Mouse (Mus musculus) intestine, embryonic 16.5 days (tissue): ENCODE results near the gene Ttc17. TPM values are rescaled to one million over a fixed set of nuclear protein-coding genes. Genes with fewer than 3 reads are reported as not detected.

Source experiments
- ATAC-seq: fragments of 200-750 bp; cut with Nextera tagmentation; 2 replicates; pipeline ENCODE4 v1.8.0; 2017; ENCODE audit warnings: moderate TSS enrichment, moderate library complexity
- H3K27ac ChIP-seq: fragments of 300-500 bp; sonication (generic); 2 replicates; pipeline ENCODE4 v1.5.1; 2014; ENCODE audit warnings: mild to moderate bottlenecking, low read length
- H3K27me3 ChIP-seq: fragments of 300-500 bp; sonication (generic); replicated peaks from 2 replicates; pipeline ENCODE4 v1.6.1; 2014; ENCODE audit warnings: low read length, control low read depth, mixed read lengths; ENCODE audit not compliant: control insufficient read depth, insufficient read depth
- H3K36me3 ChIP-seq: fragments of 300-500 bp; sonication (generic); 2 replicates; pipeline ENCODE4 v1.6.1; 2014; ENCODE audit warnings: low read length, control low read depth; ENCODE audit not compliant: control insufficient read depth, insufficient read depth
- H3K4me1 ChIP-seq: fragments of 300-500 bp; sonication (generic); 2 replicates; pipeline ENCODE4 v1.6.1; 2014; ENCODE audit warnings: low read length, control low read depth, mixed read lengths; ENCODE audit not compliant: control insufficient read depth, insufficient read depth
- H3K4me2 ChIP-seq: fragments of 300-500 bp; sonication (generic); 2 replicates; pipeline ENCODE4 v1.6.1; 2014; ENCODE audit warnings: low read depth, low read length, control low read depth
- H3K4me3 ChIP-seq: fragments of 300-500 bp; sonication (generic); 2 replicates; pipeline ENCODE4 v1.5.1; 2014; ENCODE audit warnings: mild to moderate bottlenecking, low read length
- H3K9ac ChIP-seq: fragments of 300-500 bp; sonication (generic); 2 replicates; pipeline ENCODE4 v1.6.1; 2014; ENCODE audit warnings: low read depth, low read length
- H3K9me3 ChIP-seq: fragments of 300-500 bp; sonication (generic); 2 replicates; pipeline ENCODE4 v1.6.1; 2016; ENCODE audit warnings: low read length, control low read depth; ENCODE audit not compliant: control insufficient read depth
- WGBS: fragments of 180-500 bp; shearing (Covaris S2); extraction: QIAGEN DNeasy Blood & Tissue Kit; methylation state at CpG from one replicate; pipeline ENCODE4 v1.1.7; 2014; 5-methylcytosine and 5-hydroxymethylcytosine counted together
- polyA plus RNA-seq: library from polyadenylated mRNA; unstranded; fragments of >200 nt; fragmentation: Nextera tagmentation; extraction: Ambion mirVana; gene quantifications from 2 replicates; pipeline ENCODE4 v1.2.1, GENCODE M21; 2015

Gene Ttc17
- polyA plus RNA-seq, 1 experiment from 2014 or later = 14.5 TPM

- H3K4me1 ChIP-seq = no peaks in the 10 kb centered on the region
- ATAC-seq = no peak
- 88% methylated on average over 13 of the region's 13 CpGs for WGBS
- H3K9me3 ChIP-seq = no peaks in the 10 kb centered on the region
- peaks cover 9% of the 10 kb centered on the region; the same call in 1 of the 2 replicates for H3K36me3 ChIP-seq
- H3K4me3 ChIP-seq = no peak overlapping the region
- no peak overlapping the region for H3K27ac ChIP-seq
- no peaks in the 10 kb centered on the region for H3K27me3 ChIP-seq
- no peak overlapping the region for H3K9ac ChIP-seq
- H3K4me2 ChIP-seq = no peak overlapping the region
Measured at GRCm38 (mm10) chr2:94329336-94329735, 77.2 kb downstream of the Ttc17 start.

GRCm38 (mm10) chr2:94327836-94328235 is 78.7 kb downstream of the Ttc17 start:
- Histone ChIP-seq H3K9me3 (no peaks in the 10 kb centered on the region), H3K27ac (no peak overlapping the region), H3K27me3 (no peaks in the 10 kb centered on the region), H3K36me3 (peaks cover 11% of the 10 kb centered on the region; the same call in 1 of the 2 replicates), H3K4me2 (no peak overlapping the region), H3K4me1 (no peaks in the 10 kb centered on the region), H3K4me3 (no peak overlapping the region), H3K9ac (no peak overlapping the region)
- no peak for ATAC-seq
- WGBS = 94% methylated on average over 3 of the region's 3 CpGs

GRCm38 (mm10) chr2:94319780-94320179 is 86.7 kb downstream of the Ttc17 start:
- Histone ChIP-seq H3K4me1 (no peaks in the 10 kb centered on the region), H3K27ac (no peak overlapping the region), H3K9ac (no peak overlapping the region), H3K9me3 (no peaks in the 10 kb centered on the region), H3K27me3 (no peaks in the 10 kb centered on the region), H3K4me3 (no peak overlapping the region), H3K4me2 (no peak overlapping the region), H3K36me3 (peaks cover 6% of the 10 kb centered on the region; the same call in 1 of the 2 replicates)
- 74% methylated on average over 2 of the region's 2 CpGs for WGBS
- ATAC-seq = no peak

GRCm38 (mm10) chr2:94316526-94316925 is 90.0 kb downstream of the Ttc17 start:
- 71% methylated on average over 5 of the region's 5 CpGs for WGBS
- H3K36me3 ChIP-seq = no peaks in the 10 kb centered on the region
- H3K9me3 ChIP-seq = no peaks in the 10 kb centered on the region
- no peak overlapping the region for H3K27ac ChIP-seq
- no peak for ATAC-seq
- no peaks in the 10 kb centered on the region for H3K27me3 ChIP-seq
- H3K9ac ChIP-seq = no peak overlapping the region
- no peak overlapping the region for H3K4me3 ChIP-seq
- no peaks in the 10 kb centered on the region for H3K4me1 ChIP-seq
- no peak overlapping the region for H3K4me2 ChIP-seq

GRCm38 (mm10) chr2:94303984-94304383 is 102.5 kb downstream of the Ttc17 start:
- Histone ChIP-seq H3K27me3 (no peaks in the 10 kb centered on the region), H3K4me3 (no peak overlapping the region), H3K9me3 (no peaks in the 10 kb centered on the region), H3K4me1 (no peaks in the 10 kb centered on the region), H3K36me3 (peaks cover 8% of the 10 kb centered on the region), H3K4me2 (no peak overlapping the region), H3K9ac (no peak overlapping the region), H3K27ac (no peak overlapping the region)
- WGBS = 94% methylated on average over 10 of the region's 10 CpGs
- ATAC-seq = no peak

- WGBS = 65% methylated on average over 5 of the region's 5 CpGs
- peaks cover 8% of the 10 kb centered on the region for H3K36me3 ChIP-seq
- no peaks in the 10 kb centered on the region for H3K27me3 ChIP-seq
Measured at GRCm38 (mm10) chr2:94302393-94302792, 104.1 kb downstream of the Ttc17 start.

GRCm38 (mm10) chr2:94301749-94302148 is 104.7 kb downstream of the Ttc17 start:
- H3K9me3 ChIP-seq = no peaks in the 10 kb centered on the region
- 89% methylated on average over 8 of the region's 8 CpGs for WGBS
- H3K27ac ChIP-seq = no peak overlapping the region
- no peak overlapping the region for H3K9ac ChIP-seq
- no peaks in the 10 kb centered on the region for H3K27me3 ChIP-seq
- no peak overlapping the region for H3K4me2 ChIP-seq
- ATAC-seq = no peak
- H3K4me3 ChIP-seq = no peak overlapping the region
- peaks cover 8% of the 10 kb centered on the region for H3K36me3 ChIP-seq
- H3K4me1 ChIP-seq = no peaks in the 10 kb centered on the region

More at GRCm38 (mm10) chr2:94302393-94302792, 104.1 kb downstream of the Ttc17 start:
- no peak for ATAC-seq
- no peak overlapping the region for H3K27ac ChIP-seq
- no peak overlapping the region for H3K4me3 ChIP-seq
- no peaks in the 10 kb centered on the region for H3K4me1 ChIP-seq
- H3K4me2 ChIP-seq = no peak overlapping the region
- H3K9me3 ChIP-seq = no peaks in the 10 kb centered on the region
- no peak overlapping the region for H3K9ac ChIP-seq

- no peaks in the 10 kb centered on the region for H3K9me3 ChIP-seq
- H3K4me1 ChIP-seq = no peaks in the 10 kb centered on the region
- no peak overlapping the region for H3K9ac ChIP-seq
- H3K27ac ChIP-seq = no peak overlapping the region
- no peak for ATAC-seq
- H3K4me3 ChIP-seq = no peak overlapping the region
- 63% methylated on average over 3 of the region's 3 CpGs for WGBS
- no peaks in the 10 kb centered on the region for H3K27me3 ChIP-seq
- H3K36me3 ChIP-seq = peaks cover 8% of the 10 kb centered on the region
- H3K4me2 ChIP-seq = no peak overlapping the region
Measured at GRCm38 (mm10) chr2:94297467-94297866, 109.0 kb downstream of the Ttc17 start.

GRCm38 (mm10) chr2:94290483-94290882 is 116.0 kb downstream of the Ttc17 start:
- WGBS = 5% methylated on average over 5 of the region's 5 CpGs
- Histone ChIP-seq H3K4me2 (no peak overlapping the region), H3K4me1 (no peaks in the 10 kb centered on the region), H3K36me3 (no peaks in the 10 kb centered on the region), H3K27me3 (no peaks in the 10 kb centered on the region; the same call in 1 of the 2 replicates), H3K9ac (no peak overlapping the region), H3K4me3 (no peak overlapping the region), H3K9me3 (no peaks in the 10 kb centered on the region), H3K27ac (no peak overlapping the region)
- ATAC-seq = peak; percentile 65; the same call in 1 of the 2 replicates

- Histone ChIP-seq H3K4me1 (no peaks in the 10 kb centered on the region), H3K9me3 (no peaks in the 10 kb centered on the region), H3K27me3 (no peaks in the 10 kb centered on the region; the same call in 1 of the 2 replicates), H3K4me3 (no peak overlapping the region), H3K4me2 (no peak overlapping the region), H3K9ac (no peak overlapping the region), H3K36me3 (no peaks in the 10 kb centered on the region), H3K27ac (no peak overlapping the region)
- WGBS = 66% methylated on average over 6 of the region's 6 CpGs
- ATAC-seq = no peak
Measured at GRCm38 (mm10) chr2:94289659-94290058, 116.8 kb downstream of the Ttc17 start.
